Mouse (Mus musculus): ENCODE data around the gene Jmy.

GRCm38 (mm10) chr13:93459566-93459965, 40.0 kb downstream of the Jmy start:
- TF ChIP-seq FLI1 (IDR thresholded peaks at IDR 0.05; ENCODE audit: low read length) (no peak), GATA1 (IDR thresholded peaks at IDR 0.05; ENCODE audit: borderline replicate concordance, low read length) (no peak)

All from megakaryocyte, embryonic 14.5 days (primary cell).